Mouse (Mus musculus): ENCODE measurements at regions not wholly inside any gene's neighbourhood (a gene's known extent, or its start where the extent isn't known, plus 50 kb on each side); places are given as distances from the start of the nearest gene placed in this dataset.

- TF ChIP-seq POLR2A (IDR thresholded peaks at IDR 0.05; ENCODE audit: low read depth, low read length) = no peak
- TF ChIP-seq CTCF (conservative IDR thresholded peaks at IDR 0.05; ENCODE audit: insufficient read depth, insufficient read length, low read depth, low read length) = no peak
Observed at GRCm38 (mm10) chr3:38564844-38565243, 80.2 kb upstream of the Ankrd50 start.
